In genomic region chr2:4501257-4502027, GRCm38 (mm10) we compare ENCODE assay signal across 12 mouse cellular contexts.
DNase-seq lines count a peak whose midpoint lies in the region; ATAC-seq and TF ChIP-seq lines count a peak whose summit lies in the region.
"Had no signal": no experiment of that assay in that cellular context is flagged by ENCODE, and none has a peak within 500 bp of the region (broad histone marks: within the 10 kb centered on the region; RNA-seq: fewer than 3 reads in every experiment).

No protein-coding gene starts in this region.

- H3K4me3 ChIP-seq in heart, postnatal 0 days (ENCODE audit: low read depth, low read length) = no peak overlapping the region
- H3K4me3 ChIP-seq in lung, embryonic 14.5 days (ENCODE audit: low read depth, low read length) = no peak overlapping the region
- H3K4me3 ChIP-seq in cerebellum, adult 2 months (replicated peaks; ENCODE audit: insufficient read depth, low read depth, low read length) = no peak overlapping the region
- no peak overlapping the region for H3K4me3 ChIP-seq in neural tube, embryonic 15.5 days (replicated peaks)
- H3K4me3 ChIP-seq: limb, embryonic 15.5 days had no signal

- no peaks in the 10 kb centered on the region for H3K27me3 ChIP-seq in heart, postnatal 0 days (ENCODE audit: control insufficient read depth, insufficient read depth, low read length)
- no peaks in the 10 kb centered on the region for H3K27me3 ChIP-seq in lung, embryonic 14.5 days (ENCODE audit: insufficient read depth, low read length)
- no peaks in the 10 kb centered on the region for H3K27me3 ChIP-seq in cerebellum, adult 2 months (ENCODE audit: control insufficient read depth, insufficient read depth, low read length)
- no peaks in the 10 kb centered on the region for H3K27me3 ChIP-seq in neural tube, embryonic 15.5 days (replicated peaks)
- H3K27me3 ChIP-seq: limb, embryonic 15.5 days had no signal

- DNase-seq in heart, adult 11 months = peak; percentile 97
- no peak for DNase-seq in heart, postnatal 25 days (ENCODE audit: low spot score)
- DNase-seq in adrenal gland, postnatal 10 days = peak; percentile 45
- no peak for DNase-seq in heart, postnatal 0 days (ENCODE audit: low spot score)
- peak; percentile 63 for DNase-seq in lung, embryonic 14.5 days
- no peak for DNase-seq in cerebellum, adult 2 months
- no peak for DNase-seq in urinary bladder, postnatal 25 days (ENCODE audit: low spot score)
- DNase-seq: thymus, postnatal 36 days had no signal

- peaks cover 19% of the 10 kb centered on the region; the same call in 1 of the 2 replicates for H3K4me1 ChIP-seq in heart, postnatal 0 days (ENCODE audit: control insufficient read depth, insufficient read depth)
- 0 out of 2 replicates have a peak, but pooled peaks cover 4% of the 10 kb centered on the region for H3K4me1 ChIP-seq in lung, embryonic 14.5 days (ENCODE audit: insufficient read depth)
- no peaks in the 10 kb centered on the region; the same call in 1 of the 2 replicates for H3K4me1 ChIP-seq in cerebellum, adult 2 months (ENCODE audit: control insufficient read depth, insufficient read depth, low read length)
- peaks cover 13% of the 10 kb centered on the region for H3K4me1 ChIP-seq in neural tube, embryonic 15.5 days
- H3K4me1 ChIP-seq: limb, embryonic 15.5 days had no signal

- no peak overlapping the region for H3K4me2 ChIP-seq in heart, postnatal 0 days (ENCODE audit: low read depth, low read length)
- H3K4me2 ChIP-seq in lung, embryonic 14.5 days = no peak overlapping the region
- H3K4me2 ChIP-seq in neural tube, embryonic 15.5 days = no peak overlapping the region
- H3K4me2 ChIP-seq: limb, embryonic 15.5 days had no signal

- 57% methylated on average over 15 of the region's 15 CpGs for WGBS in heart, postnatal 0 days
- WGBS in lung, embryonic 14.5 days = 60% methylated on average over 15 of the region's 15 CpGs
- 71% methylated on average over 15 of the region's 15 CpGs for WGBS in cerebellum, adult 2 months
- 73% methylated on average over 15 of the region's 15 CpGs for WGBS in neural tube, embryonic 15.5 days

- intact Hi-C loops in heart, postnatal 25 days (cut with DNase I) = loop anchor here (5.0 kb wide), 2 partner anchors 41 to 56 kb away; no protein-coding TSS in a partner anchor

- H3K9ac ChIP-seq in heart, postnatal 0 days (replicated peaks; ENCODE audit: low read depth, low read length) = no peak overlapping the region
- no peak overlapping the region for H3K9ac ChIP-seq in lung, embryonic 14.5 days
- no peak overlapping the region for H3K9ac ChIP-seq in neural tube, embryonic 15.5 days (replicated peaks)
- H3K9ac ChIP-seq: limb, embryonic 15.5 days had no signal

- H3K27ac ChIP-seq in heart, postnatal 0 days (ENCODE audit: low read depth) = peak overlapping the region; percentile 12
- peak overlapping the region; percentile 46; the same call in 1 of the 2 replicates for H3K27ac ChIP-seq in lung, embryonic 14.5 days (ENCODE audit: low read depth)
- H3K27ac ChIP-seq in cerebellum, adult 2 months (ENCODE audit: insufficient read depth, low read length) = no peak overlapping the region
- no peak overlapping the region for H3K27ac ChIP-seq in neural tube, embryonic 15.5 days (replicated peaks)
- H3K27ac ChIP-seq: limb, embryonic 15.5 days had no signal

- TF ChIP-seq CTCF in heart, postnatal 0 days (IDR thresholded peaks at IDR 0.05; ENCODE audit: low read depth) = no peak
- TF ChIP-seq CTCF in lung, embryonic 14.5 days (IDR thresholded peaks at IDR 0.05; ENCODE audit: low read depth) = no peak
- no peak for TF ChIP-seq CTCF in cerebellum, adult 2 months (IDR thresholded peaks at IDR 0.05; ENCODE audit: borderline replicate concordance, insufficient read depth, low read depth, low read length)

- peak; percentile 31; the same call in 1 of the 2 replicates for ATAC-seq in heart, postnatal 0 days (ENCODE audit: insufficient read depth, low read depth)
- no peak for ATAC-seq in lung, embryonic 14.5 days (ENCODE audit: insufficient read depth)
- no peak for ATAC-seq in neural tube, embryonic 15.5 days (ENCODE audit: low FRiP score)
- ATAC-seq: activated CD4-positive, CD25-positive, alpha-beta regulatory T cell, adult 4 months; CD4-positive, CD25-positive, alpha-beta regulatory T cell, adult 4 months had no signal

- no peaks in the 10 kb centered on the region for H3K9me3 ChIP-seq in heart, postnatal 0 days (replicated peaks; ENCODE audit: control insufficient read depth, low read length)
- no peaks in the 10 kb centered on the region for H3K9me3 ChIP-seq in lung, embryonic 14.5 days (ENCODE audit: low read depth, low read length)
- no peaks in the 10 kb centered on the region for H3K9me3 ChIP-seq in neural tube, embryonic 15.5 days (replicated peaks)
- H3K9me3 ChIP-seq: limb, embryonic 15.5 days had no signal

- H3K36me3 ChIP-seq in heart, postnatal 0 days (replicated peaks; ENCODE audit: control insufficient read depth, insufficient read depth, low read length) = peaks cover 4% of the 10 kb centered on the region; the same call in 1 of the 2 replicates
- H3K36me3 ChIP-seq in lung, embryonic 14.5 days (ENCODE audit: insufficient read depth) = peaks cover 14% of the 10 kb centered on the region; the same call in 1 of the 2 replicates
- peaks cover 17% of the 10 kb centered on the region for H3K36me3 ChIP-seq in neural tube, embryonic 15.5 days

- TF ChIP-seq EP300 in heart, postnatal 0 days (IDR thresholded peaks at IDR 0.05; ENCODE audit: low read depth) = no peak

- TF ChIP-seq POLR2A in cerebellum, adult 2 months (IDR thresholded peaks at IDR 0.05; ENCODE audit: borderline replicate concordance, insufficient read depth, low read length) = no peak

Comparison
In these comparisons a context has a peak if more than half of its experiments do, and no peak if none do; other contexts are left out.
1. DNase-seq: peak in heart, adult 11 months (single experiment), adrenal gland, postnatal 10 days (single experiment) and lung, embryonic 14.5 days (single experiment); none in heart, postnatal 25 days (single experiment), heart, postnatal 0 days (single experiment), cerebellum, adult 2 months (0 of 2) and urinary bladder, postnatal 25 days (single experiment).
2. H3K27ac ChIP-seq: peak in heart, postnatal 0 days (single experiment) and lung, embryonic 14.5 days (single experiment); none in cerebellum, adult 2 months (single experiment) and neural tube, embryonic 15.5 days (single experiment).